Mouse (Mus musculus) midbrain, embryonic 15.5 days (tissue): ENCODE measurements around the gene Reps1. TPM values are rescaled to one million over a fixed set of nuclear protein-coding genes. Genes with fewer than 3 reads are reported as not detected.

Source experiments
- ATAC-seq: fragments of 200-750 bp; cut with Nextera tagmentation; replicated peaks from 2 replicates; pipeline ENCODE4 v1.8.0; 2017; ENCODE audit warnings: moderate TSS enrichment
- H3K27ac ChIP-seq: fragments of 300-500 bp; sonication (generic); 2 replicates; pipeline ENCODE4 v1.5.1; 2015; ENCODE audit warnings: mild to moderate bottlenecking, inconsistent platforms
- H3K27me3 ChIP-seq: fragments of 300-500 bp; sonication (generic); replicated peaks from 2 replicates; pipeline ENCODE4 v1.6.1; 2015; ENCODE audit warnings: inconsistent platforms
- H3K36me3 ChIP-seq: fragments of 300-500 bp; sonication (generic); replicated peaks from 2 replicates; pipeline ENCODE4 v1.6.1; 2015; ENCODE audit warnings: inconsistent platforms
- H3K4me1 ChIP-seq: fragments of 300-500 bp; sonication (generic); 2 replicates; pipeline ENCODE4 v1.6.1; 2015; ENCODE audit warnings: inconsistent platforms
- H3K4me2 ChIP-seq: fragments of 300-500 bp; sonication (generic); 2 replicates; pipeline ENCODE4 v1.6.1; 2015; ENCODE audit warnings: inconsistent platforms, mild to moderate bottlenecking, moderate library complexity
- H3K4me3 ChIP-seq: fragments of 300-500 bp; sonication (generic); 2 replicates; pipeline ENCODE4 v1.5.1; 2015; ENCODE audit warnings: mild to moderate bottlenecking, inconsistent platforms
- H3K9ac ChIP-seq: fragments of 300-500 bp; sonication (generic); 2 replicates; pipeline ENCODE4 v1.6.1; 2015; ENCODE audit warnings: mild to moderate bottlenecking, inconsistent platforms
- H3K9me3 ChIP-seq: fragments of 300-500 bp; sonication (generic); 2 replicates; pipeline ENCODE4 v1.6.1; 2016; ENCODE audit warnings: inconsistent platforms
- whole genome bisulfite sequencing: fragments of 180-500 bp; shearing (Covaris S2); methylation state at CpG from one replicate; pipeline ENCODE4 v1.1.7; 2015; ENCODE audit warnings: mixed read lengths; 5-methylcytosine and 5-hydroxymethylcytosine counted together
- polyA plus RNA-seq: library from polyadenylated mRNA; unstranded; fragments of >200 nt; fragmentation: Nextera tagmentation; extraction: Ambion mirVana; gene quantifications from 2 replicates; pipeline ENCODE4 v1.2.1, GENCODE M21; 2015

Reps1 gene
- polyA plus RNA-seq, 1 experiment from 2014 or later: 28.0 TPM

DNA sequence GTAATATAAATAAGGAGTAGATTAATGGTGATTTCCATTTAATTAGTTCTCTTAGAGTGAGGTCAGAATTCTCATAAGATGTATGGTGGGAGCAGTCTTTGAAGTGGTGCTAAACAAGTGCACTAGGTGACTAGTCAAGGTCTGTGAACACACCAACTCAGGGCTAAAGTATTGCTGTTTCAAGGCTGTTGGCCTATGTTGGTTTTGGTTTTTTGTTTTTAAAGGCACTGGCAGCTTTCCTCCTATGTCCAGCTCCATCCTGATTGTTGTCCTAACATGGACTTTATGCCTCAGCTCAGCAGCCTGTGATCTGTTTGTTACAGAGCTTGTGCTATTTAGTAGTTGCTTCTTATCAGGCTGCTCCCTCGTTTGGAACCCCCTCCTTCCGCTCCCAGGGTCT lies 13.2 kb downstream of the Reps1 start:
- Histone ChIP-seq H3K4me1 (peaks cover 10% of the 10 kb centered on the region), H3K9ac (no peak overlapping the region), H3K36me3 (no peaks in the 10 kb centered on the region), H3K9me3 (no peaks in the 10 kb centered on the region), H3K4me2 (no peak overlapping the region), H3K4me3 (no peak overlapping the region), H3K27ac (no peak overlapping the region), H3K27me3 (no peaks in the 10 kb centered on the region)
- WGBS: 80% methylated on average over 2 of the region's 2 CpGs
- no peak for ATAC-seq

DNA sequence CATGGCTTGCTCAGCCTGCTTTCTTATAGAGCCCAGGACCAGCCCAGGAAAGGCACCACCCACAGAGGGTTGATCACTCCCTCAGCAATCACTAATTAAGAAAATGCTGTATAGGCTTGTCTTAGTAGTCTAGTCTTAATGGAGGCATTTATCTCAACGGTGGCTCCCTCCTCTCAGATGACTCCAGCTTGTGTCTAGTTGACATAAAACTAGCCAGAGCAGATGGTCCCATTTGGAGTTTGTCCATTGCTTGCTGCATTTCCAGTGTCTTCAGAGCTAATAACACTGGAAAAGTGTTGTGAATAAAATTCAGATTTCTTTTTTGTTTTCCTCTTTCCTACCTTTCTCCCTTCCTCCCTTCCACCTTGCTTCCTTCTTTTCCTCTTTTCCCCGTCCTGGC lies 13.9 kb downstream of the Reps1 start:
- Histone ChIP-seq H3K4me2 (no peak overlapping the region), H3K27ac (no peak overlapping the region), H3K4me1 (peaks cover 10% of the 10 kb centered on the region), H3K4me3 (no peak overlapping the region), H3K36me3 (no peaks in the 10 kb centered on the region), H3K9ac (no peak overlapping the region), H3K9me3 (no peaks in the 10 kb centered on the region), H3K27me3 (no peaks in the 10 kb centered on the region)
- no peak for ATAC-seq
- 73% methylated on average over 2 of the region's 2 CpGs for WGBS

- H3K9ac ChIP-seq: no peak overlapping the region
Measured at GRCm38 (mm10) chr10:18070144-18070543, 14.5 kb downstream of the Reps1 start.

DNA sequence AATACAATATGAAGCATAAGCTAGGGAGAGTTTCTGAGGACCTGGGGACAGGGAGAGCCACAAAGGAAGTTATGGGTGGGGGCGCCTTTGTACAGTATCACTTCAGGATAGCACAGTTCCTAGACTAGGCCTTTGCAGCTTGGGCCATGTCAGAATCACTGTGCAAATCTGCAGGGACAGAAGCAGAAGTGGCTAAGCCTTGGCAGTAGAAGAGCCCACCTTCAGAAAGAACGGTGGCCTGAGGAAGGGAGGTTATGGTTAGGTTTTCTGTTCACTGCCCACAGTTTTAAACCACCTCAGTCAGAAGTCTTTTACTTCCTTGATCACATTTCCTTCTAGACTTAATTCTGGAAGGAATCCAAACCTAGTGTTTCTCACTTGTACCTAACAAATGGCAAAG lies 15.0 kb downstream of the Reps1 start:
- no peak for ATAC-seq
- WGBS: 89% methylated on average over 2 of the region's 2 CpGs

More at GRCm38 (mm10) chr10:18070144-18070543, 14.5 kb downstream of the Reps1 start:
- Histone ChIP-seq H3K4me1 (peaks cover 5% of the 10 kb centered on the region), H3K4me2 (no peak overlapping the region), H3K9me3 (no peaks in the 10 kb centered on the region), H3K36me3 (no peaks in the 10 kb centered on the region), H3K27ac (no peak overlapping the region), H3K4me3 (no peak overlapping the region), H3K27me3 (no peaks in the 10 kb centered on the region)
- WGBS: 72% methylated on average over 3 of the region's 3 CpGs
- ATAC-seq: no peak

DNA sequence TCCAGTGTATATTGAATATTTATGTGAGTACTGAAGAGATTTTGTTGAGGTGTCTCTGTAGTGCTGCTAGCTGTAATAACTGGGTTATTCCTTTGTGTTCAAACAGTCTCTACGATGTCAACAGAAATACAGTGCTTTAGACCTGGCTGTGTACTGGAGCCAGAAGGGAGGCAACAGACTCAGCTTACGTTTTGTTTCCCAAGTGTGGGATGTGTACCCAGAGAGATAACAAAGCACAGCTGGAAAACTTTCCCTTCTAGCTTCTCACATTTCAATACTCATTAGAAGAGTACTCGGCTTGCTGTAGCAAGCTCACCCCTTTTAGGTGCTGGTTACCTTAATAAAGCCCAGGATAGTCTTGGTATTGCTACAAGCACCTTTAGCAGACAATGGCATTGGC lies 17.2 kb downstream of the Reps1 start:
- no peak for ATAC-seq
- WGBS: 76% methylated on average over 3 of the region's 3 CpGs
- no peaks in the 10 kb centered on the region for H3K9me3 ChIP-seq
- H3K27me3 ChIP-seq: no peaks in the 10 kb centered on the region
- no peaks in the 10 kb centered on the region for H3K36me3 ChIP-seq
- H3K4me3 ChIP-seq: no peak overlapping the region
- H3K9ac ChIP-seq: no peak overlapping the region
- 0 out of 2 replicates have a peak, but pooled peaks cover 1% of the 10 kb centered on the region for H3K4me1 ChIP-seq
- no peak overlapping the region for H3K27ac ChIP-seq
- no peak overlapping the region for H3K4me2 ChIP-seq

More for the DNA sequence above, 15.0 kb downstream of the Reps1 start:
- peaks cover 5% of the 10 kb centered on the region; the same call in 1 of the 2 replicates for H3K4me1 ChIP-seq
- no peaks in the 10 kb centered on the region for H3K9me3 ChIP-seq
- no peak overlapping the region for H3K4me3 ChIP-seq
- no peaks in the 10 kb centered on the region for H3K27me3 ChIP-seq
- H3K27ac ChIP-seq: no peak overlapping the region
- H3K36me3 ChIP-seq: no peaks in the 10 kb centered on the region
- H3K4me2 ChIP-seq: no peak overlapping the region
- no peak overlapping the region for H3K9ac ChIP-seq

- no peaks in the 10 kb centered on the region for H3K27me3 ChIP-seq
- H3K4me1 ChIP-seq: no peaks in the 10 kb centered on the region
- H3K9me3 ChIP-seq: no peaks in the 10 kb centered on the region
- no peak overlapping the region for H3K4me2 ChIP-seq
- no peak overlapping the region for H3K27ac ChIP-seq
- ATAC-seq: no peak
- 89% methylated on average over 5 of the region's 5 CpGs for WGBS
- H3K9ac ChIP-seq: no peak overlapping the region
- H3K36me3 ChIP-seq: no peaks in the 10 kb centered on the region
- no peak overlapping the region for H3K4me3 ChIP-seq
Measured at GRCm38 (mm10) chr10:18074383-18075075, 18.9 kb downstream of the Reps1 start.

GRCm38 (mm10) chr10:18075845-18076244 lies 20.2 kb downstream of the Reps1 start:
- 97% methylated on average over 6 of the region's 6 CpGs for WGBS
- Histone ChIP-seq H3K4me3 (no peak overlapping the region), H3K27ac (no peak overlapping the region), H3K27me3 (no peaks in the 10 kb centered on the region), H3K4me2 (no peak overlapping the region), H3K9me3 (no peaks in the 10 kb centered on the region), H3K4me1 (peaks cover 4% of the 10 kb centered on the region), H3K9ac (no peak overlapping the region), H3K36me3 (no peaks in the 10 kb centered on the region)
- no peak for ATAC-seq

GRCm38 (mm10) chr10:18081536-18081935 lies 25.9 kb downstream of the Reps1 start:
- no peak for ATAC-seq
- H3K4me1 ChIP-seq: peaks cover 7% of the 10 kb centered on the region

GRCm38 (mm10) chr10:18082772-18083171 lies 27.1 kb downstream of the Reps1 start:
- ATAC-seq: no peak
- Histone ChIP-seq H3K4me3 (no peak overlapping the region), H3K4me2 (no peak overlapping the region), H3K27me3 (no peaks in the 10 kb centered on the region), H3K9ac (no peak overlapping the region), H3K27ac (no peak overlapping the region), H3K4me1 (peaks cover 7% of the 10 kb centered on the region), H3K36me3 (no peaks in the 10 kb centered on the region), H3K9me3 (no peaks in the 10 kb centered on the region)
- WGBS: 97% methylated on average over 6 of the region's 6 CpGs

More at GRCm38 (mm10) chr10:18081536-18081935, 25.9 kb downstream of the Reps1 start:
- Histone ChIP-seq H3K27ac (no peak overlapping the region), H3K36me3 (no peaks in the 10 kb centered on the region), H3K4me3 (no peak overlapping the region), H3K4me2 (no peak overlapping the region), H3K9me3 (no peaks in the 10 kb centered on the region), H3K9ac (no peak overlapping the region), H3K27me3 (no peaks in the 10 kb centered on the region)
- 82% methylated on average over 1 of the region's 1 CpGs for WGBS

GRCm38 (mm10) chr10:18090691-18091090 lies 35.0 kb downstream of the Reps1 start:
- Histone ChIP-seq H3K27me3 (no peaks in the 10 kb centered on the region), H3K27ac (no peak overlapping the region), H3K4me3 (no peak overlapping the region), H3K36me3 (peaks cover 8% of the 10 kb centered on the region; the same call in 1 of the 2 replicates), H3K9ac (no peak overlapping the region), H3K4me1 (no peaks in the 10 kb centered on the region), H3K4me2 (no peak overlapping the region), H3K9me3 (no peaks in the 10 kb centered on the region)
- no peak for ATAC-seq

DNA sequence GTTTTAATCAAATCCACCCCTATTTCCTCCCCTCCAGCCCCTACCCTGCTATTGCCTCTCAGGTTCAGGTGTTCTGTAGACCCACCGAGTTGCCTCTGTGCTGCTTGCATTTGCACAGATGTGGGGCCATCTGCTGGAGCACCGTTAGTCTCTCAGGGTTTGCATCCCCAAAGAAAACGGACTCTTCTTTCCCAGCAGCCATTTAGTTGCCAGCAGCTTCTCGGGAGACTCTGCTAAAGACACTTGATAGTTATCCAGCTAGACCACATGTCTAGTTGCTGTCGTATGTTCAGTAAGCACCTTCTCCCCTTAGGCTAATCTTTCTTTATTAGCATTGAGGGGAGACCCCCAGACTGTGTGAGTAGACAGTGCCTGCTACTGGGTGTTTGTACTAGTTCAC lies 46.5 kb downstream of the Reps1 start:
- Histone ChIP-seq H3K9ac (no peak overlapping the region), H3K4me2 (no peak overlapping the region), H3K36me3 (peaks cover 5% of the 10 kb centered on the region; the same call in 1 of the 2 replicates), H3K27ac (no peak overlapping the region), H3K4me3 (no peak overlapping the region), H3K9me3 (no peaks in the 10 kb centered on the region), H3K4me1 (no peaks in the 10 kb centered on the region), H3K27me3 (no peaks in the 10 kb centered on the region)
- no peak for ATAC-seq
- 65% methylated on average over 5 of the region's 5 CpGs for WGBS

GRCm38 (mm10) chr10:18107471-18107870 lies 51.8 kb downstream of the Reps1 start:
- Histone ChIP-seq H3K9ac (no peak overlapping the region), H3K4me1 (no peaks in the 10 kb centered on the region), H3K4me3 (no peak overlapping the region), H3K9me3 (no peaks in the 10 kb centered on the region), H3K36me3 (peaks cover 8% of the 10 kb centered on the region; the same call in 1 of the 2 replicates), H3K27ac (no peak overlapping the region), H3K4me2 (no peak overlapping the region), H3K27me3 (no peaks in the 10 kb centered on the region)
- WGBS: 77% methylated on average over 5 of the region's 5 CpGs
- ATAC-seq: no peak

DNA sequence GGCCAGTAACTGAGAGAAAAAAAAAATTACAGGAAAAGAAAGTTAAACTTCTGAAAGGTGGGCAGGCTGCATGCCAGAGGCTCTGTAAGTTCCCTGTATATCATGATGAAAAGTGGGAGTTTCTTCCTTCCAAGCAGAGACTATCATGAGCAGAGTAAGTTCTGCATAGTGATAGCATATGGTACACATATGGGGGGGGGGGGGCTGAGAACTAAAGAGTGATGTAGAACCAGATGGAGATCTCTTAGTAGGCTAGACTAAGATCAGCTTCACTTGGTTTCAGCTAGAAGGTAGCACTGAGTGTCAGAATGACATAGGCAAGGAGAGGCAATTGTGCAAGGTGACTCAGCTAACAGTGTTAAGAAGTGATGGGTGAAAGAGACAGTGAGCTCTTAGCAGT lies 55.3 kb downstream of the Reps1 start:
- Histone ChIP-seq H3K9ac (no peak overlapping the region), H3K4me2 (no peak overlapping the region), H3K36me3 (peaks cover 8% of the 10 kb centered on the region; the same call in 1 of the 2 replicates), H3K27ac (no peak overlapping the region), H3K9me3 (no peaks in the 10 kb centered on the region), H3K4me3 (no peak overlapping the region), H3K27me3 (no peaks in the 10 kb centered on the region), H3K4me1 (no peaks in the 10 kb centered on the region)
- ATAC-seq: no peak
